Mouse (Mus musculus): ENCODE measurements around the gene Gigyf1.

Gene Gigyf1

GRCm38 (mm10) chr5:137533117-137533827, 14.9 kb downstream of the Gigyf1 start, which contains the start of the genes Epo and Gnb2:
Gene Epo (minus strand): TSS chr5:137533242.
Gene Gnb2 (minus strand): TSS chr5:137533510.
- peak; percentile 90 to 97 for DNase-seq (ENCODE audit: low spot score in 2 of 2)

- no peak for DNase-seq (ENCODE audit: low spot score in 2 of 2)
These were observed 16.4 kb downstream of the Gigyf1 start for GRCm38 (mm10) chr5:137534762-137535161.

- DNase-seq (ENCODE audit: low spot score in 2 of 2), result no peak
These were observed 17.0 kb downstream of the Gigyf1 start for GRCm38 (mm10) chr5:137535318-137535717.

GRCm38 (mm10) chr5:137537461-137537860, 19.1 kb downstream of the Gigyf1 start:
- DNase-seq (ENCODE audit: low spot score in 2 of 2), result no peak

- peak in 1 of 2 experiments; percentile 66 for DNase-seq (ENCODE audit: low spot score in 2 of 2)
These were observed 21.0 kb downstream of the Gigyf1 start for GRCm38 (mm10) chr5:137539291-137539801.

GRCm38 (mm10) chr5:137540991-137541390, 22.6 kb downstream of the Gigyf1 start:
- DNase-seq (ENCODE audit: low spot score in 2 of 2), result no peak

- DNase-seq (ENCODE audit: low spot score in 2 of 2), result no peak
These were observed 23.6 kb downstream of the Gigyf1 start for GRCm38 (mm10) chr5:137541768-137542540.

GRCm38 (mm10) chr5:137544926-137545325, 26.6 kb downstream of the Gigyf1 start:
- DNase-seq (ENCODE audit: low spot score in 2 of 2), result no peak

GRCm38 (mm10) chr5:137545596-137545995, 27.2 kb downstream of the Gigyf1 start:
- no peak for DNase-seq (ENCODE audit: low spot score in 2 of 2)

- no peak for DNase-seq (ENCODE audit: low spot score in 2 of 2)
These were observed 31.5 kb downstream of the Gigyf1 start for GRCm38 (mm10) chr5:137549840-137550239.

GRCm38 (mm10) chr5:137551119-137551518, 32.8 kb downstream of the Gigyf1 start:
- no peak for DNase-seq (ENCODE audit: low spot score in 2 of 2)

GRCm38 (mm10) chr5:137553000-137553399, 34.7 kb downstream of the Gigyf1 start:
- no peak for DNase-seq (ENCODE audit: low spot score in 2 of 2)

GRCm38 (mm10) chr5:137553411-137553837, 35.1 kb downstream of the Gigyf1 start, which contains the start of gene Actl6b:
Gene Actl6b (plus strand): TSS chr5:137553517.
- peak; percentile 66 to 90 for DNase-seq (ENCODE audit: low spot score in 2 of 2)

GRCm38 (mm10) chr5:137553898-137554297, 35.5 kb downstream of the Gigyf1 start:
- no peak for DNase-seq (ENCODE audit: low spot score in 2 of 2)

- peak in 1 of 2 experiments; percentile 37 for DNase-seq (ENCODE audit: low spot score in 2 of 2)
These were observed 43.2 kb downstream of the Gigyf1 start for GRCm38 (mm10) chr5:137561556-137561955.

- DNase-seq (ENCODE audit: low spot score in 2 of 2), result peak in 1 of 2 experiments; percentile 47
These were observed 44.6 kb downstream of the Gigyf1 start for GRCm38 (mm10) chr5:137562965-137563364.

GRCm38 (mm10) chr5:137565744-137566143, 47.4 kb downstream of the Gigyf1 start:
- no peak for DNase-seq (ENCODE audit: low spot score in 2 of 2)

- DNase-seq (ENCODE audit: low spot score in 2 of 2), result no peak
These were observed 48.1 kb downstream of the Gigyf1 start for GRCm38 (mm10) chr5:137566416-137566815.

- DNase-seq (ENCODE audit: low spot score in 2 of 2), result no peak
These were observed 50.0 kb downstream of the Gigyf1 start for GRCm38 (mm10) chr5:137568223-137568798.

GRCm38 (mm10) chr5:137569031-137569430, 50.7 kb downstream of the Gigyf1 start:
- no peak for DNase-seq (ENCODE audit: low spot score in 2 of 2)

- DNase-seq (ENCODE audit: low spot score in 2 of 2), result no peak
These were observed 51.3 kb downstream of the Gigyf1 start, which contains the start of gene Tfr2 for GRCm38 (mm10) chr5:137569665-137570064. Gene Tfr2 (plus strand): TSS chr5:137569840.

- no peak for DNase-seq (ENCODE audit: low spot score in 2 of 2)
These were observed 51.8 kb downstream of the Gigyf1 start for GRCm38 (mm10) chr5:137570181-137570580.

Measured in left cerebral cortex, adult 9 months (tissue).